Mouse (Mus musculus) heart, postnatal 0 days (tissue): ENCODE measurements around the gene Mroh3. TPM values are rescaled to one million over a fixed set of nuclear protein-coding genes. Genes with fewer than 3 reads are reported as not detected.

Experiments
- ATAC-seq: fragments of 200-750 bp; cut with Nextera tagmentation; 2 replicates; pipeline ENCODE4 v1.8.0; 2017; ENCODE audit warnings: low read depth, moderate number of reproducible peaks, moderate library complexity; ENCODE audit not compliant: insufficient read depth
- DNase-seq: peaks from one replicate; pipeline ENCODE4 v3.0.0-alpha.2; 2016; ENCODE audit warnings: low spot score
- H3K27ac ChIP-seq: fragments of 300-500 bp; sonication (generic); 2 replicates; pipeline ENCODE4 v1.5.1; 2014; ENCODE audit warnings: low read depth, mild to moderate bottlenecking
- H3K27me3 ChIP-seq: fragments of 300-500 bp; sonication (generic); 2 replicates; pipeline ENCODE4 v1.6.1; 2014; ENCODE audit warnings: low read length, mixed read lengths; ENCODE audit not compliant: control insufficient read depth, insufficient read depth
- H3K36me3 ChIP-seq: fragments of 300-500 bp; sonication (generic); replicated peaks from 2 replicates; pipeline ENCODE4 v1.6.1; 2014; ENCODE audit warnings: low read length, mixed read lengths; ENCODE audit not compliant: control insufficient read depth, insufficient read depth
- H3K4me1 ChIP-seq: fragments of 300-500 bp; sonication (generic); 2 replicates; pipeline ENCODE4 v1.6.1; 2014; ENCODE audit warnings: antibody characterized with exemption; ENCODE audit not compliant: control insufficient read depth, insufficient read depth
- H3K4me2 ChIP-seq: fragments of 300-500 bp; sonication (generic); 2 replicates; pipeline ENCODE4 v1.6.1; 2014; ENCODE audit warnings: low read depth, mild to moderate bottlenecking, low read length, moderate library complexity
- H3K4me3 ChIP-seq: fragments of 300-500 bp; sonication (generic); 2 replicates; pipeline ENCODE4 v1.5.1; 2014; ENCODE audit warnings: low read depth, low read length
- H3K9ac ChIP-seq: fragments of 300-500 bp; sonication (generic); replicated peaks from 2 replicates; pipeline ENCODE4 v1.6.1; 2014; ENCODE audit warnings: low read depth, low read length, mixed read lengths
- H3K9me3 ChIP-seq: fragments of 300-500 bp; sonication (generic); replicated peaks from 2 replicates; pipeline ENCODE4 v1.6.1; 2016; ENCODE audit warnings: low read length; ENCODE audit not compliant: control insufficient read depth
- CTCF ChIP-seq: IDR thresholded peaks from 2 replicates; pipeline ENCODE4 v1.5.1; 2016; ENCODE audit warnings: antibody characterized with exemption, control low read depth, low read depth
- EP300 ChIP-seq: IDR thresholded peaks from 2 replicates; pipeline ENCODE4 v1.6.1; 2016; ENCODE audit warnings: antibody characterized with exemption, low read depth
- WGBS: fragments of 180-500 bp; shearing (Covaris S2); extraction: QIAGEN DNeasy Blood & Tissue Kit; methylation state at CpG from one replicate; pipeline ENCODE4 v1.1.7; 2014; 5-methylcytosine and 5-hydroxymethylcytosine counted together
- polyA plus RNA-seq: library from polyadenylated mRNA; unstranded; fragments of >200 nt; fragmentation: Nextera tagmentation; extraction: Ambion mirVana; gene quantifications from 2 replicates; pipeline ENCODE4 v1.2.1, GENCODE M21; 2015
- total RNA-seq: library from RNA; depleted of rRNA; stranded (reverse); fragments of >200 nt; gene quantifications from 2 replicates; pipeline ENCODE4 v1.2.3, GENCODE M21; 2014; ENCODE audit warnings: low replicate concordance

Mroh3 gene
- total and polyA plus RNA-seq, 2 experiments from 2014 or later: not detected

- TF ChIP-seq CTCF (no peak), EP300 (no peak)
- H3K4me1 ChIP-seq: 0 out of 2 replicates have a peak, but pooled peaks cover 4% of the 10 kb centered on the region
- 0 out of 2 replicates have a peak, but pooled peaks have one; percentile 5 for ATAC-seq
- H3K27me3 ChIP-seq: no peaks in the 10 kb centered on the region
- WGBS: 45% methylated on average over 6 of the region's 6 CpGs
- no peak overlapping the region for H3K4me2 ChIP-seq
- no peak for DNase-seq
- no peak overlapping the region for H3K27ac ChIP-seq
- H3K9ac ChIP-seq: no peak overlapping the region
- no peaks in the 10 kb centered on the region for H3K36me3 ChIP-seq
- no peaks in the 10 kb centered on the region for H3K9me3 ChIP-seq
- no peak overlapping the region for H3K4me3 ChIP-seq
These were observed 33.9 kb downstream of the Mroh3 start for GRCm38 (mm10) chr1:136178741-136179140.

- Histone ChIP-seq H3K4me2 (no peak overlapping the region), H3K4me1 (0 out of 2 replicates have a peak, but pooled peaks cover 4% of the 10 kb centered on the region), H3K9ac (no peak overlapping the region), H3K4me3 (no peak overlapping the region), H3K27me3 (no peaks in the 10 kb centered on the region), H3K27ac (no peak overlapping the region), H3K9me3 (no peaks in the 10 kb centered on the region), H3K36me3 (no peaks in the 10 kb centered on the region)
- ATAC-seq (no peak), DNase-seq (no peak)
- no peak for TF ChIP-seq EP300
- no peak for TF ChIP-seq CTCF
- 49% methylated on average over 2 of the region's 2 CpGs for WGBS
These were observed 35.5 kb downstream of the Mroh3 start for GRCm38 (mm10) chr1:136177085-136177484.

DNA sequence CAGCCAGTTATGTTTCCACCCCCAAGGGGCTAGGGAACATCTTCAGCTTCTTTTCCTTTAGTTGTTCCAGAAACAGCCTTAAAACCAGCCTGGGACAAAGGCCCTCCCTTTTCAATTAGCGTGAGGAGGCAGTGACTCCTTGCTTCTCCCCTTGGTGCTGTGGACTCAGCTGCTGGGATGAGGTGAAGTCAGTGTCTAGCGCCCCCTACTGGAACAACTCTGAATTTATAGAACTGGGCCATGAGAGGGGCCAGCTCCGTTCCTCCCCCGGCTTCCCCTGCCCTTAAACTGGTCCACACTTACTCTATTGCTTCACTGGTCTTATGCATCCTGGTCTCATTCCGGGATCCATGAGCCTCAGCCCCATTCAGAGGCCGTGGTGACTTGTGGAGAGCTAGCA, 37.4 kb downstream of the Mroh3 start:
- Histone ChIP-seq H3K36me3 (no peaks in the 10 kb centered on the region), H3K4me2 (no peak overlapping the region), H3K9me3 (no peaks in the 10 kb centered on the region), H3K9ac (no peak overlapping the region), H3K4me3 (no peak overlapping the region), H3K27ac (no peak overlapping the region), H3K27me3 (peaks cover 5% of the 10 kb centered on the region; the same call in 1 of the 2 replicates), H3K4me1 (0 out of 2 replicates have a peak, but pooled peaks cover 4% of the 10 kb centered on the region)
- ATAC-seq (no peak), DNase-seq (peak; percentile 17)
- TF ChIP-seq CTCF (peak; percentile 47), EP300 (no peak)
- WGBS: 31% methylated on average over 6 of the region's 6 CpGs

DNA sequence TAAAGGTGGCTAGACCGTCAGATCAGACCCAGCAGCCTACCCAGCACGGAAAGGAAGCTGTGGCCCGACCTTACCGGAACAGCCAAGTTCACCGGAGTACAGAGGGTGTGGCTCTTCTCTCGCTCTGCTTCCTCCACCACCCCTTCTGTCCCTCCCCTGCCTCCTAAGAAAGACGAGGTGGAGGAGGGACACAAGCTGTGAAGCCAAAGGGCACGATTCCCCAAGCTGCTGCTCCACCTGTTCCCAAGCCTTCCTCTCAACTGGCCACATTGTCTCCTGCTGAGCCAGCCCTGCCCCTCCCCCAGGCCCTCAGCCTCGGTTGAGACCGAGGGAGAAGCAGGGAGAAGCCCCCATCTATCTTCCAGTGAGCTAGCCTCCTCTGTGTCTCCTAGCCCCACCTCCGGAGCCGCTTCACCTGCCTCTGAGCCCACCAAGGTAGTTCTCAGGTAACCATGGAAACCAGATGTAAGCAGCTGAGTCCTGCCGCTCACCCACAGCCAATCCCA, 38.5 kb downstream of the Mroh3 start:
- Histone ChIP-seq H3K4me1 (0 out of 2 replicates have a peak, but pooled peaks cover 4% of the 10 kb centered on the region), H3K4me3 (no peak overlapping the region), H3K9me3 (no peaks in the 10 kb centered on the region), H3K27ac (no peak overlapping the region), H3K4me2 (0 out of 2 replicates have a peak overlapping the region, but pooled peaks have one; percentile 11), H3K27me3 (peaks cover 5% of the 10 kb centered on the region; the same call in 1 of the 2 replicates), H3K36me3 (no peaks in the 10 kb centered on the region), H3K9ac (no peak overlapping the region)
- TF ChIP-seq EP300: no peak
- no peak for TF ChIP-seq CTCF
- 37% methylated on average over 13 of the region's 13 CpGs for WGBS
- ATAC-seq: no peak
- DNase-seq: peak; percentile 9

DNA sequence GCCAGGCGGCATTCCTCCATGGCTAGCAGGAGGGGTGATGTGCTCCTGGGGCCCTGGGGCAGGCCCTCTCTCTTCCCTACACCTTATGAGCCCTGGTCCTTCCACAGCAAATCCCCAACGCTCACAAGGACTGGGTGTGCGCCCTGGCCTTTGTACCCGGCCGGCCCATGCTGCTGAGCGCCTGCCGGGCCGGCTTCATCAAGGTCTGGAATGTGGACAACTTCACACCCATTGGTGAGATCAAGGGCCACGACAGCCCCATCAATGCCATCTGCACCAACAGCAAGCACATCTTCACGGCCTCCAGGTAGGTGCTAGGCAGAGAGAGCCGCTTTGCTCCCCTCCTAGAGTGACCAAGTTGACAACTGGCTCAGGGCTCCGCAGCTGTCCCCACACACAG, 39.9 kb downstream of the Mroh3 start:
- whole genome bisulfite sequencing: 67% methylated on average over 12 of the region's 12 CpGs

DNA sequence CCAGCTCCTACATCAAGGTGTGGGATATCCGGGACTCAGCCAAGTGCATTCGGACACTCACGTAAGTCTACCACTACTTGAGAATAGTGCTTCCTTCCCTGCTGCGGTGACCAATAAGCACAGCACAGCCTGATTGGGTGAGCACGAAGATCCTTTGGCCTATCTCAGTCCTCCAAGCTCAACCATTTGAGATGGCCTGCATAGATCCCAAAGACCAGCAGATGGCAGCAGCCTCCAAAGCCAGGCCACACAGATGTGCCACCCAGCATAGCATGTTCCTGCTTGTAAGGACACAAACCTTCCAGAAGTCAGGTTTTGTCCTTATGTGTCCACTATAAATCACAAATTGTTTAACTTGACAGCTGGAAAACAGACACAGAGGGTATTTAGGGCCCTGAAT, 42.5 kb downstream of the Mroh3 start:
- H3K4me1 ChIP-seq: no peaks in the 10 kb centered on the region
- DNase-seq: peak; percentile 82
- no peaks in the 10 kb centered on the region for H3K9me3 ChIP-seq
- H3K4me3 ChIP-seq: no peak overlapping the region
- H3K36me3 ChIP-seq: no peaks in the 10 kb centered on the region
- peak; percentile 82 for ATAC-seq
- 2% methylated on average over 5 of the region's 5 CpGs for WGBS
- H3K27me3 ChIP-seq: peaks cover 5% of the 10 kb centered on the region; the same call in 1 of the 2 replicates
- no peak overlapping the region for H3K27ac ChIP-seq
- TF ChIP-seq EP300 (no peak), CTCF (peak; percentile 97)
- H3K4me2 ChIP-seq: no peak overlapping the region
- no peak overlapping the region for H3K9ac ChIP-seq

More for the DNA sequence above, 39.9 kb downstream of the Mroh3 start:
- H3K27me3 ChIP-seq: peaks cover 5% of the 10 kb centered on the region; the same call in 1 of the 2 replicates
- H3K9me3 ChIP-seq: no peaks in the 10 kb centered on the region
- H3K4me2 ChIP-seq: no peak overlapping the region
- ATAC-seq: no peak
- no peaks in the 10 kb centered on the region for H3K36me3 ChIP-seq
- no peak overlapping the region for H3K4me3 ChIP-seq
- DNase-seq: no peak
- TF ChIP-seq EP300 (no peak), CTCF (no peak)
- no peak overlapping the region for H3K9ac ChIP-seq
- no peaks in the 10 kb centered on the region for H3K4me1 ChIP-seq
- no peak overlapping the region for H3K27ac ChIP-seq
